Mouse (Mus musculus): ENCODE results near the gene Scp2. TPM values are rescaled to one million over a fixed set of nuclear protein-coding genes. Genes with fewer than 3 reads are reported as not detected.
A peak's percentile ranks its signal among the peaks of the same experiment; 100 is the strongest.

Gene Scp2
- polyA plus RNA-seq, 1 experiment from 2014 or later, result 333 TPM

- DNase-seq (ENCODE audit: low spot score), result no peak
These were observed 84.0 kb downstream of the Scp2 start for GRCm38 (mm10) chr4:108060774-108061173.

GRCm38 (mm10) chr4:108059601-108060379, 85.0 kb downstream of the Scp2 start:
- no peak for DNase-seq (ENCODE audit: low spot score)

- no peak for DNase-seq (ENCODE audit: low spot score)
These were observed 86.6 kb downstream of the Scp2 start for GRCm38 (mm10) chr4:108058166-108058565.

- no peak for DNase-seq (ENCODE audit: low spot score)
These were observed 87.6 kb downstream of the Scp2 start for GRCm38 (mm10) chr4:108057247-108057646.

GRCm38 (mm10) chr4:108055873-108056272, 88.9 kb downstream of the Scp2 start:
- no peak for DNase-seq (ENCODE audit: low spot score)

- no peak for DNase-seq (ENCODE audit: low spot score)
These were observed 92.1 kb downstream of the Scp2 start for GRCm38 (mm10) chr4:108052673-108053072.

- DNase-seq (ENCODE audit: low spot score), result no peak
These were observed 93.0 kb downstream of the Scp2 start for GRCm38 (mm10) chr4:108051687-108052274.

GRCm38 (mm10) chr4:108046136-108046535, 98.7 kb downstream of the Scp2 start:
- DNase-seq (ENCODE audit: low spot score), result no peak

- no peak for DNase-seq (ENCODE audit: low spot score)
These were observed 99.4 kb downstream of the Scp2 start for GRCm38 (mm10) chr4:108045136-108046107.

- no peak for DNase-seq (ENCODE audit: low spot score)
These were observed 107.8 kb downstream of the Scp2 start for GRCm38 (mm10) chr4:108037027-108037426.

GRCm38 (mm10) chr4:108033041-108033764, 111.6 kb downstream of the Scp2 start:
- DNase-seq (ENCODE audit: low spot score), result no peak

- DNase-seq (ENCODE audit: low spot score), result no peak
These were observed 112.4 kb downstream of the Scp2 start for GRCm38 (mm10) chr4:108032352-108032849.

- peak; percentile 40 for DNase-seq (ENCODE audit: low spot score)
These were observed 113.1 kb downstream of the Scp2 start for GRCm38 (mm10) chr4:108031502-108032351.

- DNase-seq (ENCODE audit: low spot score), result peak; percentile 42
These were observed 113.8 kb downstream of the Scp2 start for GRCm38 (mm10) chr4:108030888-108031501.

GRCm38 (mm10) chr4:108026193-108026592, 118.6 kb downstream of the Scp2 start:
- DNase-seq (ENCODE audit: low spot score), result no peak

GRCm38 (mm10) chr4:108025269-108025668, 119.5 kb downstream of the Scp2 start:
- no peak for DNase-seq (ENCODE audit: low spot score)

GRCm38 (mm10) chr4:108024641-108025040, 120.2 kb downstream of the Scp2 start:
- DNase-seq (ENCODE audit: low spot score), result no peak

- DNase-seq (ENCODE audit: low spot score), result no peak
These were observed 121.6 kb downstream of the Scp2 start for GRCm38 (mm10) chr4:108023186-108023585.

- no peak for DNase-seq (ENCODE audit: low spot score)
These were observed 124.6 kb downstream of the Scp2 start for GRCm38 (mm10) chr4:108020178-108020577.
